Mouse (Mus musculus): ENCODE results near the gene Ero1l.

DNA sequence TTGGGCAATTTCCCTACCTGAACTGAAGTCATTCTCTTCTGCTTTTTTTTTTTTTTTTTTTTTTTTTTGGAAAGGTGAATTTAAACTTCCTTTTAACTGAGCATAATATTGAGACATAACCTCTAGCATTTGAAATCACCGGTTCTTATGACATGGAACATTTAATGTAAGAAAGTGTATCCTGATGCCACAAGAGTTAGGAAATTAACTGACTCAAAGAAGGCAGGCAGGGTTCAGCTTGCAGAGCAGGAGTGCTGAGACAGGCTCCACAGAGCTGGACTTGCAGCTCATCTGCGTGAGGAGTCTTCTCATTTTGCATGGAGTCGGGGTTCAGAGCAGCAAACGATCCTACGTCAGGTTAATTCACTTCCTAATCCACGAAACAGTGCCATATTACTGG is 42.8 kb downstream of the Ero1l start:
- no peak for TF ChIP-seq POLR2A (IDR thresholded peaks at IDR 0.05; ENCODE audit: control insufficient read depth, extremely low read depth, insufficient read depth, low read length, poor library complexity)
- TF ChIP-seq CTCF (IDR thresholded peaks at IDR 0.05; ENCODE audit: borderline replicate concordance, control insufficient read depth, extremely low read depth, insufficient read depth, low read length, poor library complexity), result no peak

Measured in thymus, adult 2 months (tissue).